Mouse (Mus musculus) kidney, adult 2 months (tissue): ENCODE results near the gene Atxn1l.

ENCODE experiments used
- CTCF ChIP-seq: fragments of 200-500 bp; conservative IDR thresholded peaks from 2 replicates; pipeline ENCODE4 v1.5.1; 2011; ENCODE audit warnings: low read depth, mild to moderate bottlenecking, control low read depth, low read length, moderate library complexity, mixed read lengths; ENCODE audit not compliant: insufficient read depth, insufficient read length
- POLR2A ChIP-seq: fragments of 200-500 bp; IDR thresholded peaks from one replicate; pipeline ENCODE4 v1.6.1; 2011; ENCODE audit warnings: low read depth, low read length, control low read depth

GRCm38 (mm10) chr8:109681535-109681934 is 56.0 kb downstream of the Atxn1l start:
- no peak for TF ChIP-seq CTCF
- TF ChIP-seq POLR2A, result no peak
